Mouse (Mus musculus): ENCODE results near the gene Nhej1. TPM values are rescaled to one million over a fixed set of nuclear protein-coding genes. Genes with fewer than 3 reads are reported as not detected.

Nhej1 gene
- polyA plus RNA-seq, 1 experiment: 4.5 TPM

- Histone ChIP-seq H3K4me2 (ENCODE audit: low read depth) (peak overlapping the region; percentile 70), H3K27me3 (ENCODE audit: control insufficient read depth, insufficient read depth, insufficient read length) (no peaks in the 10 kb centered on the region), H3K79me2 (ENCODE audit: control insufficient read depth, insufficient read depth) (no peaks in the 10 kb centered on the region), H3ac (ENCODE audit: control insufficient read depth, insufficient read length) (no peak overlapping the region), H3K4me3 (no peak overlapping the region), H3K36me3 (ENCODE audit: control insufficient read depth, insufficient read depth) (no peaks in the 10 kb centered on the region)
- TF ChIP-seq REST (IDR thresholded peaks at IDR 0.05; ENCODE audit: insufficient read depth, insufficient read length) (no peak), CEBPB (IDR thresholded peaks at IDR 0.05; ENCODE audit: insufficient read depth, poor library complexity, severe bottlenecking) (no peak), MYOD1 (IDR thresholded peaks at IDR 0.05; ENCODE audit: control insufficient read depth in 1 of 3, insufficient read length in 2 of 3, low read depth in 2 of 3) (no peak), USF1 (IDR thresholded peaks at IDR 0.05; ENCODE audit: low read depth) (no peak), TCF3 (IDR thresholded peaks at IDR 0.05; ENCODE audit: insufficient read length, low read depth) (no peak), MAX (IDR thresholded peaks at IDR 0.05; ENCODE audit: low read depth) (no peak), MYOG (IDR thresholded peaks at IDR 0.05; ENCODE audit: control insufficient read depth in 1 of 3, insufficient read depth in 1 of 3, insufficient read length in 2 of 3, low read depth in 2 of 3) (no peak), TCF12 (IDR thresholded peaks at IDR 0.05; ENCODE audit: insufficient read depth, poor library complexity, severe bottlenecking) (no peak), SRF (IDR thresholded peaks at IDR 0.05; ENCODE audit: control insufficient read depth, insufficient read length, low read depth) (no peak), E2F4 (IDR thresholded peaks at IDR 0.05; ENCODE audit: insufficient read depth) (no peak), POLR2A (IDR thresholded peaks at IDR 0.05; ENCODE audit: insufficient read length, low read depth) (no peak), POLR2AphosphoS2 (IDR thresholded peaks at IDR 0.05; ENCODE audit: insufficient read length, low read depth) (no peak)
Measured at GRCm38 (mm10) chr1:75051428-75051827, 73.6 kb downstream of the Nhej1 start.

GRCm38 (mm10) chr1:75048571-75048970 lies 76.4 kb downstream of the Nhej1 start:
- H3K4me3 ChIP-seq: no peak overlapping the region
- no peaks in the 10 kb centered on the region for H3K27me3 ChIP-seq (ENCODE audit: control insufficient read depth, insufficient read depth, insufficient read length)
- no peaks in the 10 kb centered on the region for H3K79me2 ChIP-seq (ENCODE audit: control insufficient read depth, insufficient read depth)
- H3K4me2 ChIP-seq (ENCODE audit: low read depth): no peak overlapping the region
- no peak overlapping the region for H3ac ChIP-seq (ENCODE audit: control insufficient read depth, insufficient read length)
- TF ChIP-seq POLR2A (IDR thresholded peaks at IDR 0.05; ENCODE audit: insufficient read length, low read depth) (no peak), MAX (IDR thresholded peaks at IDR 0.05; ENCODE audit: low read depth) (no peak), E2F4 (IDR thresholded peaks at IDR 0.05; ENCODE audit: insufficient read depth) (no peak), CEBPB (IDR thresholded peaks at IDR 0.05; ENCODE audit: insufficient read depth, poor library complexity, severe bottlenecking) (no peak), MYOG (IDR thresholded peaks at IDR 0.05; ENCODE audit: control insufficient read depth in 1 of 3, insufficient read depth in 1 of 3, insufficient read length in 2 of 3, low read depth in 2 of 3) (no peak), SRF (IDR thresholded peaks at IDR 0.05; ENCODE audit: control insufficient read depth, insufficient read length, low read depth) (no peak), REST (IDR thresholded peaks at IDR 0.05; ENCODE audit: insufficient read depth, insufficient read length) (no peak), MYOD1 (IDR thresholded peaks at IDR 0.05; ENCODE audit: control insufficient read depth in 1 of 3, insufficient read length in 2 of 3, low read depth in 2 of 3) (no peak), POLR2AphosphoS2 (IDR thresholded peaks at IDR 0.05; ENCODE audit: insufficient read length, low read depth) (no peak), TCF12 (IDR thresholded peaks at IDR 0.05; ENCODE audit: insufficient read depth, poor library complexity, severe bottlenecking) (no peak), TCF3 (IDR thresholded peaks at IDR 0.05; ENCODE audit: insufficient read length, low read depth) (no peak), USF1 (IDR thresholded peaks at IDR 0.05; ENCODE audit: low read depth) (no peak)
- no peaks in the 10 kb centered on the region for H3K36me3 ChIP-seq (ENCODE audit: control insufficient read depth, insufficient read depth)

GRCm38 (mm10) chr1:75048041-75048440 lies 77.0 kb downstream of the Nhej1 start:
- TF ChIP-seq E2F4 (IDR thresholded peaks at IDR 0.05; ENCODE audit: insufficient read depth): no peak
- TF ChIP-seq TCF12 (IDR thresholded peaks at IDR 0.05; ENCODE audit: insufficient read depth, poor library complexity, severe bottlenecking): no peak
- no peak for TF ChIP-seq POLR2AphosphoS2 (IDR thresholded peaks at IDR 0.05; ENCODE audit: insufficient read length, low read depth)
- no peak for TF ChIP-seq SRF (IDR thresholded peaks at IDR 0.05; ENCODE audit: control insufficient read depth, insufficient read length, low read depth)
- no peak for TF ChIP-seq MYOD1 (IDR thresholded peaks at IDR 0.05; ENCODE audit: control insufficient read depth in 1 of 3, insufficient read length in 2 of 3, low read depth in 2 of 3)
- TF ChIP-seq CEBPB (IDR thresholded peaks at IDR 0.05; ENCODE audit: insufficient read depth, poor library complexity, severe bottlenecking): no peak
- TF ChIP-seq REST (IDR thresholded peaks at IDR 0.05; ENCODE audit: insufficient read depth, insufficient read length): no peak
- no peak for TF ChIP-seq MYOG (IDR thresholded peaks at IDR 0.05; ENCODE audit: control insufficient read depth in 1 of 3, insufficient read depth in 1 of 3, insufficient read length in 2 of 3, low read depth in 2 of 3)
- no peak for TF ChIP-seq POLR2A (IDR thresholded peaks at IDR 0.05; ENCODE audit: insufficient read length, low read depth)
- no peak for TF ChIP-seq USF1 (IDR thresholded peaks at IDR 0.05; ENCODE audit: low read depth)
- TF ChIP-seq MAX (IDR thresholded peaks at IDR 0.05; ENCODE audit: low read depth): no peak
- TF ChIP-seq TCF3 (IDR thresholded peaks at IDR 0.05; ENCODE audit: insufficient read length, low read depth): no peak
- H3K27me3 ChIP-seq (ENCODE audit: control insufficient read depth, insufficient read depth, insufficient read length): no peaks in the 10 kb centered on the region
- H3K4me3 ChIP-seq: no peak overlapping the region
- no peak overlapping the region for H3K4me2 ChIP-seq (ENCODE audit: low read depth)
- H3K79me2 ChIP-seq (ENCODE audit: control insufficient read depth, insufficient read depth): no peaks in the 10 kb centered on the region
- no peaks in the 10 kb centered on the region for H3K36me3 ChIP-seq (ENCODE audit: control insufficient read depth, insufficient read depth)
- no peak overlapping the region for H3ac ChIP-seq (ENCODE audit: control insufficient read depth, insufficient read length)

GRCm38 (mm10) chr1:75040429-75040828 lies 84.6 kb downstream of the Nhej1 start:
- Histone ChIP-seq H3K4me3 (no peak overlapping the region), H3ac (ENCODE audit: control insufficient read depth, insufficient read length) (no peak overlapping the region), H3K36me3 (ENCODE audit: control insufficient read depth, insufficient read depth) (no peaks in the 10 kb centered on the region), H3K4me2 (ENCODE audit: low read depth) (peak overlapping the region; percentile 39), H3K79me2 (ENCODE audit: control insufficient read depth, insufficient read depth) (no peaks in the 10 kb centered on the region), H3K27me3 (ENCODE audit: control insufficient read depth, insufficient read depth, insufficient read length) (no peaks in the 10 kb centered on the region)
- peak in 2 of 3 experiments; percentile 53 to 68 for TF ChIP-seq MYOD1 (IDR thresholded peaks at IDR 0.05; ENCODE audit: control insufficient read depth in 1 of 3, insufficient read length in 2 of 3, low read depth in 2 of 3)
- no peak for TF ChIP-seq POLR2AphosphoS2 (IDR thresholded peaks at IDR 0.05; ENCODE audit: insufficient read length, low read depth)
- peak; percentile 48 for TF ChIP-seq TCF3 (IDR thresholded peaks at IDR 0.05; ENCODE audit: insufficient read length, low read depth)
- no peak for TF ChIP-seq MAX (IDR thresholded peaks at IDR 0.05; ENCODE audit: low read depth)
- peak in 1 of 3 experiments; percentile 78 for TF ChIP-seq MYOG (IDR thresholded peaks at IDR 0.05; ENCODE audit: control insufficient read depth in 1 of 3, insufficient read depth in 1 of 3, insufficient read length in 2 of 3, low read depth in 2 of 3)
- TF ChIP-seq TCF12 (IDR thresholded peaks at IDR 0.05; ENCODE audit: insufficient read depth, poor library complexity, severe bottlenecking): no peak

Data from myocyte (in vitro differentiated cells).